Mouse (Mus musculus) layer of hippocampus, adult 2 months (tissue): ENCODE measurements at regions not wholly inside any gene's neighbourhood (a gene's known extent, or its start where the extent isn't known, plus 50 kb on each side); places are given as distances from the start of the nearest gene placed in this dataset.

ENCODE experiments used
- DNase-seq, 2 experiments: peaks; one replicate each; pipeline ENCODE4 v3.0.0; 2022; ENCODE audit warnings: low spot score in 2 of 2
- H3K27ac ChIP-seq: fragments of 200-600 bp; 2 replicates; pipeline ENCODE4 v1.8.1; 2022
- H3K4me3 ChIP-seq: fragments of 200-600 bp; 2 replicates; pipeline ENCODE4 v1.8.1; 2022; ENCODE audit warnings: mild to moderate bottlenecking
- CTCF ChIP-seq: fragments of 200-600 bp; conservative IDR thresholded peaks from 2 replicates; pipeline ENCODE4 v1.8.1; 2022; ENCODE audit warnings: antibody characterized with exemption, mild to moderate bottlenecking, moderate library complexity

DNA sequence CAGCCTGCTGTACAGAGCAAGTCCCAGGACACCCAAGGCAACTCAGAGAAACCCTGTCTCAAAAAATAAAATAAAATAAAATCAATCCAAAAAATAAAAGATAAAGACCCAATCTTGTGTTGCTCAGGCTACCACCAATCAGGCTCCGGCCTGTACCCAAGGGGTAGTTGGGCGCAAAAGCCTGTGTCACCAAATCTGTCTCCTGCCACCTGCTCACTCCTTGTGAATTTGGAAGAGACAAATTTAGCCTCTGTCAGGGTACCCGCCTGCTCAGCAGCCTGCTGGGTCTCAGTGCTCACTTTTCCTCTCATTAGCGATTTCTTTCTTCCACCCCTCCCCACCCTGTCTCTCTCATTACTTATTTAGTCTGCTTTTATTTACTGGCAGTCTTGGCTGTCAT, 54.6 kb downstream of the Sox4 start:
- no peak for DNase-seq
- Histone ChIP-seq H3K4me3 (no peak overlapping the region), H3K27ac (no peak overlapping the region)
- no peak for TF ChIP-seq CTCF

DNA sequence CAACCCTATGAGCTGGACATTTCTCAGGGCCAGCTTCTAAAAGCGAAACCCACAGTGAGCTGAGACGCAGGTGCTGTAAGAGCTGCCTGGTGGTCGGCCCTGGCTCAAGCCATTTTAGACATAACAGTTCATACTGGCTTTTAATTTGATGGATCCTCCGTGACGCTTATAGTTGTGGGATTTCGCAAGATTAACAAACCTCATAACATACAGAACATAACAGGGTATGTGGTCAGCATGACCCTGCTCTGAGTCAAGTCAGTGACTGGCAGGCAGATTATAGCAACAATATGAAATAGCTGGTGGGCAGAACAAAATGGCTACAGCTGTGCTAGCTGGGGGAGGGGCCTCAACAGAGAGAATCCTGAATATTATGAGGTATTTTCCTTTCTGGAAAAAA, 60.6 kb downstream of the Sox4 start:
- no peak overlapping the region for H3K27ac ChIP-seq
- no peak for TF ChIP-seq CTCF
- H3K4me3 ChIP-seq: no peak overlapping the region
- DNase-seq: no peak

DNA sequence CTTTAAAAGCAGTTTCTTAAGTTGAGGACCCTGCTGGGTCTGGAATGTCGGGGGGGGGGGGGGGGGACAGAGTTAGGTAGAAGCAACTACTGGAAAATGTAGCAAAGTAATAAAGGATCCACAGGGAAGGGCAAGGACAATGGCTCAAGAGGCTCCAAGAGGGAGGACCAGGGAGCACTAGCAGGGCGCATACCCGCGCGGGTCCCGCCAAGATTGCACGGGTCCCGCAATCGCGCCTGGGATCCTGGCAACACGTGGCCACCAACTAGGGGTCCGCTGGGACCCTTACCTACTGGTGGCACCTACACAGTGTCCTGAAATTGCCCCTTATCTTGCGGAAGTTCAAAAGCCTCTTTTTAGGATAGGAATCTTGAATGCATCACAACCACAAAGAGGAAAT, 66.4 kb downstream of the Sox4 start:
- no peak for DNase-seq
- Histone ChIP-seq H3K4me3 (no peak overlapping the region), H3K27ac (no peak overlapping the region)
- no peak for TF ChIP-seq CTCF

DNA sequence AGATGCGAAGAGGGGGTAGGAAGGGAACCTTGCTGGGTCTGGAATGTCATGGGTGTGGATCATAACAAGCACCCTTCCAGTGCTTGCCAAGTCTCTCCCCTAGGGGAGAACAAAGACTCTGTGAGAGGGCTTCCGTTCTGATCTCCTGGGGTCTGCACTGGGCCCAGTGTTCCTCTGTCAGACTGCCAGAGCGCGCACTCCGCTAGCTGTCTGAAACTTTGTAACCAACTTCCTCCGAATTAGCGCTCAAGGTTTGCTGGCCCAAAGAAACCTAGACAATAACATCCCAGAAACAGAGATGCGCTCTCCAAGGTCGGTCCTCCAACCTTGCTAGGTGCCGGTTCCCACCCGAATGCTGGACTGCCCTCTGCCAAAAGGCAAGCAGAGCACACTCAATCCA, 66.8 kb downstream of the Sox4 start:
- H3K27ac ChIP-seq: no peak overlapping the region
- no peak overlapping the region for H3K4me3 ChIP-seq
- TF ChIP-seq CTCF: peak; percentile 28
- DNase-seq: no peak

DNA sequence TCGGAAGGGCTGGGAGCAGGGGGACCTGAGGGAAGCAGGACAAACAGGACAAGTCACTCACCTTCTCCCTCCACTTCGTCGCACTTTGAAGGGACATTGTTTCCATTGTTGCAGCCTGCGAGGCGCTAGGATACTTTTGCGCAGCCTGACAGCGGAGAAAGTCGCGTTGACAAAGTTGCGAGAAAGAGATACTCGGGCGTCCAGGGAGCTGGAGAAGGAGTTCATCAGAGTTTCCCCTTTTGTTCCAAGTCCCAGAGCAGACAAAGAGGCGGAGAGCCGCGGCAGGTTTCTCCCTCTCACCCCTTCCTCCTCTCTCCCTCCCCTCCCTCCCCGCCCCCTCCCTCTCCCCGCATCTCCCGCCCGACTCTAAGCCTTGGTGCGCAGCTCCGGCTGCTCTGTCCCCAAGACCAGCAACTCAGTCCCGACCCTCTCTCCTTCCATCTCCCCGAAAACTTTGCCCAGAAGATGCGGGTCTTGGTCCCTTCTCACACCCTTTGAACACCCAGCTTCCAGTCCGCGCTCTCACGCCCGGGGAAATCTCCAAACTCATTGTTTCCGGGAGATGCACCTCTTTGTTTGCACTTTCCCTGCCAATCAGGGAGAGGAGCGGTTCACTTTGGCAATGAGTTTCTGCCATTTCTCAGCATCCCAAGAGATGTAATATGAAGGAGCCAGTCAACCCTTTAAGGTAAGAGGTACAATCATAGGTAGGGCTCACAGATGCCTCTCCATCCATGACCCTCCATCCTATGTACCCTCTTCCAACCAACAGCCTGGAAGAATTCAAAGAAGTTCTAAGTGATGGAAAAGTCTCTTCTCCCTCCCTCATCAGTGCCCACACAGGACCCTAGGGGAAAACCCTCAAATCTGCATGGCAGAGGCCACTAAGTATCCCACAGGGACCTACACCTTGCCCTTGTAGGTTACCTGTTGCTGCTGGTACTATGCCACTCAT, 68.2 kb downstream of the Sox4 start:
- H3K27ac ChIP-seq: no peak overlapping the region

DNA sequence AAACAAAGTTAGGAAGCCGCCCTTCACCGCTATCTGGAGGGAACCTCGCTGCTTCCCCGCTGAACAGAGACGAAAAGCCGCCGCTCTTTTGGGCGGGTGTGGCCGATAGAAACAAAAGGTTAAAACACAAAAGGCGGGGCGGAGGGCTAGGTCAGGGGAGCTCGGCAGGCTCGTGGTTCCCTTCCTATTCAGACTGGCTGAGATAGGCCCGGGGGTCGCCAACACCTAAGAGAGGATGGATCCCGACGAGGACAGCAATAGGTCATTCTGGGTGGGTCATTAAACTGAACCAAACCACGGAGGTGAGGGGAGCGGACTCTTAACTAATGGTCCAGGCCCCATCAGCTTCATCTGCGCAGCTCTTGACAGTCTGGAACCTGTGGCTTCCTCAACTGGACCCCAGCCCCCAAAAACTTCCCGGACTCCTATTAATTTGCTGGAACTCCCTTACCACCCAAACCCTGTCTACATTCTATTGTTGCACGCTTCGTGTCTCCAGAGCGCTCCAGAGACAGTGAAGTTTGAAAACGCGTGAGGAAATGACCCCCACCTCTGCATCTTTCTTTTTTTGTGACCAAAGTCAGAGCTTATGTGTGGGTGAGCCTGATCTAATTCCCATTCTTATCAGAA, 69.2 kb downstream of the Sox4 start:
- peak overlapping the region; percentile 56 for H3K4me3 ChIP-seq
- no peak overlapping the region for H3K27ac ChIP-seq
- TF ChIP-seq CTCF: no peak
- DNase-seq: no peak

More for the DNA sequence above, 68.2 kb downstream of the Sox4 start:
- TF ChIP-seq CTCF: no peak
- no peak for DNase-seq
- H3K4me3 ChIP-seq: peak overlapping the region; percentile 56

DNA sequence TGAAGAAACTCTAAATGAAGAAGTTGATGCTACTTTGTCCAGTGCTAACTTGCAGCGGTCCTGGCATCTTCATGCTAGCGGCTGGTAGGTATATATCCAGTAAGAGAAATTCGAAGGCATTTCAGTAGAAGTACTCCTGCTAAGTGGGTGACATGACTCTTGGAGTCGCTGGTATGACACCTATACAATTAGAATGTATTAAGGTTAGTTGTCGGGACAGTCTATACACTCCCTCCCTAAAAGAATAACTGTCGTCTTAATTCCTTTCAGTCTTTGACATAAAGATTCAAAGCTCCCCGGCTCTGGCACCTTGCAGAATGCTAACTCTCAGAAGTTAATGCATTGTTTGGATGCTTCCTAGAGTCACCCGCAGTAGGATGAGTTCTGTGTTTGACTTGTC, 70.1 kb downstream of the Sox4 start:
- no peak for DNase-seq
- Histone ChIP-seq H3K4me3 (no peak overlapping the region), H3K27ac (no peak overlapping the region)
- no peak for TF ChIP-seq CTCF

DNA sequence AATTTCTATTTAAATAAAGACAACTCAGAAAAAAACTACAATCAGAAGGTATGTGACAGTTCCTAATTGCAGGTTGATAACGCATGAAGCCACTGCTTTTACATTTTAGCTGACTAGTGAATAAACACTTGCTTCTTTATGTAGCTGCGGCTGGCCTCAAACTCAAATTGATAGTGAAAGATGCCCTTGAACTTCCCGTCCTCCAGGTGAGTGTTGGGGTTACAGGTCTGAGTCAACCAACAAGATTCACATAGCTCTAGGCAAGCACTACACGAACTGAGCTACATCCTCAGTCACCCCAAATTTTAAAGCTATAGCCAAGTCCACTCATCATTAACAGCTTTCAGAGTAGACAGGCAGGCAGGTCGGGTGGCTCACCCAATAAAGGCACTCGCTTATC, 72.6 kb downstream of the Sox4 start:
- no peak for TF ChIP-seq CTCF
- H3K4me3 ChIP-seq: no peak overlapping the region
- no peak overlapping the region for H3K27ac ChIP-seq
- DNase-seq: no peak

DNA sequence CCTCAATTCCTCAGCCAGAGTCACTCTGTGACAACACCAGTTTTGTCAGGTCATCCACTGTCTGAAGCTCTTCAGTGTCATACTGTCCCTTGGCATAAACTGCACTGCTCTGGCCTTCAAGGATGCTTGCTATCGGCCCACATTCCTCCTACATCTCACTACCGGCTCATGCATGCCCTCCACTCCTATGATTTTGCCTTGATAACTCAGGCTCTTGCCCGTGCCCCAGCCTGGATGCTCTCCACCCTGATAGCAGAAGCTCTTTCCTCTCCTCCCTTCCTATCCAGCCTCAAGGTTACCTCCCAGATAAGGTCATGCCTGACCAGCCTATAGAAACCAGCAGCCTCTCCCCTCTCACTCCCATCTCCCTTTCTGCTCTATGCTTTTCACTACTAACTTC, 74.8 kb downstream of the Sox4 start:
- no peak for DNase-seq

DNA sequence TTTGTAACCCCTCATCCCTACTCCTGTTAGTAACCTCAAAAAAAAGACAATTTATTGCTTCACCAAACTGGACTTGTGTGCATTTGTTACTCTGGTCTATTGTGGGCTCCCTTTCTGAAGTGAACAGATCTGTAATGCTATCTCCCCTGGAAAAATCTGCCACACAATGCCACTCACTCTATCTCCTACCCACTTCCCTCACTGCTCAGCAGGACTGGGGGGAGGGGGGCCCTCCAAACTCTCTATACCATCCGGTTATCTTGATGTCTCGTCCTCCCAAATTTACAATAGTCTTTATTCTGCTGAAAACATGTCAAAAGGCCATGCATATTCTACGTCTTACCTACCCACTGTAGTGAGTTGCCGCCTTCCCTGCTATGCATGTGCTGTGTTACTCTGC, 76.7 kb downstream of the Sox4 start:
- DNase-seq: no peak
- H3K27ac ChIP-seq: no peak overlapping the region
- TF ChIP-seq CTCF: no peak
- no peak overlapping the region for H3K4me3 ChIP-seq

More for the DNA sequence above, 74.8 kb downstream of the Sox4 start:
- H3K27ac ChIP-seq: no peak overlapping the region
- TF ChIP-seq CTCF: no peak
- H3K4me3 ChIP-seq: no peak overlapping the region

DNA sequence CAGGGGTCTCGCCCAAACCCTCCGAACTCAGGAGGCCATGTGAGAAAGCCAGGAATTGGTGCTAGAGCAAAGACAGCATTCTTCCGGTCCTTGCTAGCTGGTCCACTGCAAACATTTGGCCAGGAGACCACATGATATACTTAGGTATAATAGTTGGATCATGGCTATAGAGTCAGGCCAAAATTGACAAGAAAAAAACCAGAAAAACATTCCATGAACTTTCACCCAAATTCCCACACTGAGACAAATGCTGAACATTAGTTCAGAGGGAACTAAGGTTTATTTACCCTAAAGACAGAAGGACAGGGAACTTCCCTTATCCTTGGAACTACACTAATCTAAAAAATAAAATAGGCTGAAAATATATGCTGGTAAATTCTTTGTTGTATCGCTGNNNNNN, 82.8 kb downstream of the Sox4 start:
- DNase-seq: no peak
- H3K27ac ChIP-seq: no peak overlapping the region
- no peak overlapping the region for H3K4me3 ChIP-seq
- no peak for TF ChIP-seq CTCF

DNA sequence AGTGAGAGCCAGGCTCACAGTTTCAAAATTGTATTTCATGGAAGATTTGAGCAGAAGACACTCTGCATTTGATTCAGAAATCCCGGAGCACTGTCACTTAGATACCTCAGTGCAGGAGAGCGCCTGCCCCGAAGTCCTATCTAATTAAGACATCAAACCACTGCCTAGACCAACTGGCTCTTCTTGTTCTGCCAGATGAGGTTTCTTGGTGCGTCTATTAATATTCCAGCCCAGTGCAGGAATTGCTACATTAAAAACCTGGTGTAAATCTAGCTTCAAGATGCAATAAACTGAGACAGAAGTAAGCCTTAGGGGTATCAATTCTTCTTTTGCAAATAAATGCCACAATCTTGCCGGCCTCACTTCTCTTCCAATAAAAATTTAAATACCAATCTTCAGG, 86.3 kb downstream of the Sox4 start:
- no peak for TF ChIP-seq CTCF
- no peak for DNase-seq
- H3K4me3 ChIP-seq: no peak overlapping the region
- H3K27ac ChIP-seq: no peak overlapping the region

DNA sequence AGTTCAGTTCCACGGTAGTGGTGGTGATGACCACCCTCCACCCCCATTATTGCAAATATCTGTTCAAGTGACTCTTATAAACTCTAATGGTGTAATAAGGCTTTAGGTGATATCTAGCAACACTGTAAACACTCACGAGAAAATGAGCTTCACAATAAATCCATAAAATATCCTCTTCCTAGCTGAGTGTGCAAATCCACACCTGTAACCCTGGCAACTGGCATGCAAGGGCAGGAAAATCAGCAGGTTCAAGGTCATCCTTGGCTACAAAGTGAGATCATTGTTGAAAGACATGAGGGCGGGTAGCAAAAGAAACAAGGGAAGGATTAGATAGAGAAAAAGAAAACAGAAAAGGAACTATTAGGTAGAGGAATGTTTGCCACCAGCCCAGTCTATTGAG, 86.8 kb downstream of the Sox4 start:
- no peak for DNase-seq
- Histone ChIP-seq H3K4me3 (no peak overlapping the region), H3K27ac (no peak overlapping the region)
- no peak for TF ChIP-seq CTCF

DNA sequence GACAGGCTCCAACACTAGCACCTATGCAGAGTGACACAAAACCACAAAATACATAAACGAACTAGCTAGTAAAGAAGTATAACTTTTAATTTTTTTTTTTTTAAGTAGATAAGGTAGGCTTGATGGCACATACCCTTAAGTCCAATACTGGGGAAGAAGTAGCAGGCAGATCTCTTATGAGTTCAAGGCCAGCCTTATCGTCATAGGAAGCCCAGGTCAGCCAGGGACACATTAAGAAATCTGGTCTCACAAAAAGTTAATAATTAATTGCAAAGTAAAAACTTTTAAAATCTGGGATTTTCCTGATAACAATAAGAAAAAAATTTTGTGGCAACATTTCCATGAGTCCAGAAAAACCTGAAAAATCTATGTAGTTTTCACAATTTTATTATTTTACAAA, 92.9 kb downstream of the Sox4 start:
- TF ChIP-seq CTCF: no peak
- H3K4me3 ChIP-seq: no peak overlapping the region
- H3K27ac ChIP-seq: no peak overlapping the region
- no peak for DNase-seq
